Mouse (Mus musculus): ENCODE measurements around the gene Gm17606. TPM values are rescaled to one million over a fixed set of nuclear protein-coding genes. Genes with fewer than 3 reads are reported as not detected.
A peak's percentile ranks its signal among the peaks of the same experiment; 100 is the strongest.

Gene Gm17606
- not detected in 2 replicates for polyA plus RNA-seq (2015; fragmentation: Nextera tagmentation; extraction: Ambion mirVana)

- peaks cover 31% of the 10 kb centered on the region for H3K4me1 ChIP-seq
- no peak for ATAC-seq
- WGBS, result 0% methylated on average over 5 of the region's 28 CpGs
- no peaks in the 10 kb centered on the region for H3K27me3 ChIP-seq
- H3K4me2 ChIP-seq, result peak within 1 kb of the TSS; percentile 93
- peak within 1 kb of the TSS; percentile 72 for H3K4me3 ChIP-seq
- peak within 1 kb of the TSS; percentile 93 for H3K9ac ChIP-seq
- H3K36me3 ChIP-seq (ENCODE audit: poor library complexity, severe bottlenecking), result peaks cover 67% of the 10 kb centered on the region
- H3K27ac ChIP-seq, result peak within 1 kb of the TSS; percentile 92
- no peaks in the 10 kb centered on the region for H3K9me3 ChIP-seq (replicated peaks)
Observed at GRCm38 (mm10) chr14:54640946-54641304, at the start of gene Gm17606. Gm17606 (plus strand) TSS chr14:54640952.

- H3K4me3 ChIP-seq, result no peak overlapping the region
- ATAC-seq, result no peak
- H3K4me2 ChIP-seq, result no peak overlapping the region
- WGBS, result 93% methylated on average over 16 of the region's 16 CpGs
- H3K9ac ChIP-seq, result no peak overlapping the region
- no peaks in the 10 kb centered on the region for H3K9me3 ChIP-seq (replicated peaks)
- peaks cover 19% of the 10 kb centered on the region; the same call in 1 of the 2 replicates for H3K36me3 ChIP-seq (ENCODE audit: poor library complexity, severe bottlenecking)
- 0 out of 2 replicates have a peak, but pooled peaks cover 4% of the 10 kb centered on the region for H3K4me1 ChIP-seq
- H3K27me3 ChIP-seq, result no peaks in the 10 kb centered on the region
- no peak overlapping the region for H3K27ac ChIP-seq
Observed at GRCm38 (mm10) chr14:54591056-54591455, 49.7 kb upstream of the Gm17606 start.

- no peak for ATAC-seq
- H3K4me1 ChIP-seq, result 0 out of 2 replicates have a peak, but pooled peaks cover 4% of the 10 kb centered on the region
- H3K9ac ChIP-seq, result peak overlapping the region; percentile 26
- H3K9me3 ChIP-seq (replicated peaks), result no peaks in the 10 kb centered on the region
- no peaks in the 10 kb centered on the region for H3K27me3 ChIP-seq
- no peak overlapping the region for H3K4me2 ChIP-seq
- 75% methylated on average over 10 of the region's 10 CpGs for WGBS
- H3K4me3 ChIP-seq, result no peak overlapping the region
- peak overlapping the region; percentile 40; the same call in 1 of the 2 replicates for H3K27ac ChIP-seq
- peaks cover 17% of the 10 kb centered on the region; the same call in 1 of the 2 replicates for H3K36me3 ChIP-seq (ENCODE audit: poor library complexity, severe bottlenecking)
Observed at GRCm38 (mm10) chr14:54592319-54592934, 48.3 kb upstream of the Gm17606 start.

GRCm38 (mm10) chr14:54594055-54594454 lies 46.7 kb upstream of the Gm17606 start:
- H3K4me3 ChIP-seq, result no peak overlapping the region
- no peaks in the 10 kb centered on the region for H3K9me3 ChIP-seq (replicated peaks)
- H3K9ac ChIP-seq, result no peak overlapping the region
- H3K36me3 ChIP-seq (ENCODE audit: poor library complexity, severe bottlenecking), result peaks cover 17% of the 10 kb centered on the region; the same call in 1 of the 2 replicates
- no peak overlapping the region for H3K4me2 ChIP-seq
- no peak overlapping the region for H3K27ac ChIP-seq
- no peak for ATAC-seq
- H3K4me1 ChIP-seq, result 0 out of 2 replicates have a peak, but pooled peaks cover 4% of the 10 kb centered on the region
- WGBS, result 84% methylated on average over 3 of the region's 3 CpGs
- no peaks in the 10 kb centered on the region for H3K27me3 ChIP-seq

- Histone ChIP-seq H3K9me3 (replicated peaks) (no peaks in the 10 kb centered on the region), H3K27me3 (no peaks in the 10 kb centered on the region), H3K9ac (no peak overlapping the region), H3K27ac (no peak overlapping the region), H3K4me3 (no peak overlapping the region), H3K4me2 (no peak overlapping the region), H3K4me1 (0 out of 2 replicates have a peak, but pooled peaks cover 4% of the 10 kb centered on the region), H3K36me3 (ENCODE audit: poor library complexity, severe bottlenecking) (peaks cover 17% of the 10 kb centered on the region; the same call in 1 of the 2 replicates)
- ATAC-seq, result no peak
- 71% methylated on average over 27 of the region's 28 CpGs for WGBS
Observed at GRCm38 (mm10) chr14:54594631-54595414, 45.9 kb upstream of the Gm17606 start.

- Histone ChIP-seq H3K36me3 (ENCODE audit: poor library complexity, severe bottlenecking) (peaks cover 17% of the 10 kb centered on the region; the same call in 1 of the 2 replicates), H3K27me3 (no peaks in the 10 kb centered on the region), H3K9me3 (replicated peaks) (no peaks in the 10 kb centered on the region), H3K4me1 (0 out of 2 replicates have a peak, but pooled peaks cover 4% of the 10 kb centered on the region), H3K27ac (no peak overlapping the region), H3K4me2 (no peak overlapping the region), H3K4me3 (no peak overlapping the region), H3K9ac (no peak overlapping the region)
- 78% methylated on average over 7 of the region's 7 CpGs for WGBS
- ATAC-seq, result no peak
Observed at GRCm38 (mm10) chr14:54597084-54597483, 43.7 kb upstream of the Gm17606 start.

GRCm38 (mm10) chr14:54601601-54602000 lies 39.2 kb upstream of the Gm17606 start:
- Histone ChIP-seq H3K36me3 (ENCODE audit: poor library complexity, severe bottlenecking) (no peaks in the 10 kb centered on the region), H3K9me3 (replicated peaks) (no peaks in the 10 kb centered on the region), H3K27ac (no peak overlapping the region), H3K9ac (no peak overlapping the region), H3K4me1 (peaks cover 21% of the 10 kb centered on the region), H3K4me3 (no peak overlapping the region), H3K4me2 (no peak overlapping the region), H3K27me3 (no peaks in the 10 kb centered on the region)
- no peak for ATAC-seq
- WGBS, result 86% methylated on average over 2 of the region's 2 CpGs

GRCm38 (mm10) chr14:54602613-54603012 lies 38.1 kb upstream of the Gm17606 start:
- Histone ChIP-seq H3K4me1 (peaks cover 21% of the 10 kb centered on the region), H3K27ac (peak overlapping the region; percentile 90), H3K27me3 (no peaks in the 10 kb centered on the region), H3K4me2 (peak overlapping the region; percentile 59), H3K9me3 (replicated peaks) (no peaks in the 10 kb centered on the region), H3K9ac (peak overlapping the region; percentile 84), H3K36me3 (ENCODE audit: poor library complexity, severe bottlenecking) (no peaks in the 10 kb centered on the region), H3K4me3 (peak overlapping the region; percentile 61)
- ATAC-seq, result no peak; the same call in 1 of the 2 replicates
- WGBS, result 35% methylated on average over 4 of the region's 4 CpGs

GRCm38 (mm10) chr14:54603038-54603654 lies 37.6 kb upstream of the Gm17606 start:
- Histone ChIP-seq H3K4me3 (peak overlapping the region; percentile 61), H3K4me1 (peaks cover 21% of the 10 kb centered on the region), H3K27me3 (no peaks in the 10 kb centered on the region), H3K9me3 (replicated peaks) (no peaks in the 10 kb centered on the region), H3K36me3 (ENCODE audit: poor library complexity, severe bottlenecking) (no peaks in the 10 kb centered on the region), H3K9ac (peak overlapping the region; percentile 84), H3K4me2 (peak overlapping the region; percentile 59), H3K27ac (peak overlapping the region; percentile 90)
- peak; percentile 99 for ATAC-seq
- WGBS, result under 1% methylated on average over 46 of the region's 46 CpGs

- 83% methylated on average over 8 of the region's 8 CpGs for WGBS
Observed at GRCm38 (mm10) chr14:54603686-54604085, 37.1 kb upstream of the Gm17606 start.

GRCm38 (mm10) chr14:54605752-54606321 lies 34.9 kb upstream of the Gm17606 start, which contains the start of gene 4931414P19Rik:
4931414P19Rik (minus strand) TSS chr14:54605993.
- Histone ChIP-seq H3K36me3 (ENCODE audit: poor library complexity, severe bottlenecking) (0 out of 2 replicates have a peak, but pooled peaks cover 4% of the 10 kb centered on the region), H3K9ac (peak within 1 kb of the TSS; percentile 61), H3K27me3 (no peaks in the 10 kb centered on the region), H3K27ac (peak within 1 kb of the TSS; percentile 3), H3K4me3 (peak within 1 kb of the TSS; percentile 41), H3K4me1 (peaks cover 21% of the 10 kb centered on the region), H3K4me2 (peak within 1 kb of the TSS; percentile 56), H3K9me3 (replicated peaks) (no peaks in the 10 kb centered on the region)
- ATAC-seq, result peak; percentile 32
- 3% methylated on average over 26 of the region's 39 CpGs for WGBS

More at GRCm38 (mm10) chr14:54603686-54604085, 37.1 kb upstream of the Gm17606 start:
- peak overlapping the region; percentile 59 for H3K4me2 ChIP-seq
- ATAC-seq, result no peak
- peak overlapping the region; percentile 60 for H3K27ac ChIP-seq
- H3K36me3 ChIP-seq (ENCODE audit: poor library complexity, severe bottlenecking), result no peaks in the 10 kb centered on the region
- no peaks in the 10 kb centered on the region for H3K27me3 ChIP-seq
- no peaks in the 10 kb centered on the region for H3K9me3 ChIP-seq (replicated peaks)
- no peak overlapping the region for H3K9ac ChIP-seq
- peaks cover 21% of the 10 kb centered on the region for H3K4me1 ChIP-seq
- H3K4me3 ChIP-seq, result peak overlapping the region; percentile 61
